Mouse (Mus musculus) MEL-GATA-1-ER (cell line): Measurements from ENCODE around the gene Acaa1a.
A peak's percentile ranks its signal among the peaks of the same experiment; 100 is the strongest.
"Not testable (repeated sequence)": the region's sequence is repeated elsewhere in the genome, so short reads cannot be mapped to it uniquely, and the experiment has no call there.

Experiments used
- DNase-seq: peaks from one replicate; pipeline ENCODE4 v3.0.0-alpha.2; 2012; ENCODE audit warnings: low read depth; ENCODE audit errors: extremely low read depth

Gene Acaa1a

DNA sequence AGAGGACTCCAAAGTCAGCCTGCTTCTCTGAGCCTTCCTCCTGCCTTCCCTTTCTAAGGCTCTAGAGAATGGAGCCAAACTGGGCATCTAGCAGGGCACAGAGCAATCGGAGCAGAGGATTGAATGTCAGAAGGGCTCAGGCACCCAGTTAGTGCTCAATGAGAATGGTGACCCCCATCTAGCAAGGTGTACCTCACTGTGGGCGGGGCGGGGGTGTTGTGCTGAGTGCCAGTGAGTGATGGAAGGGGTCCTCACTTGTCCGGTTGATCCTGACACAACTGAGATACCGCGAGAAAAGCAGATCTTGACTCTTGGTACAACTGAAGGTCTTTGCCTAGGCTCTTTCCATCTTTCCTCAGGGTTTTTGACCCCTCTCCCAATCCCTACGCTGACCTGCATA is 370 bp upstream of the Acaa1a start:
- DNase-seq = no peak

DNA sequence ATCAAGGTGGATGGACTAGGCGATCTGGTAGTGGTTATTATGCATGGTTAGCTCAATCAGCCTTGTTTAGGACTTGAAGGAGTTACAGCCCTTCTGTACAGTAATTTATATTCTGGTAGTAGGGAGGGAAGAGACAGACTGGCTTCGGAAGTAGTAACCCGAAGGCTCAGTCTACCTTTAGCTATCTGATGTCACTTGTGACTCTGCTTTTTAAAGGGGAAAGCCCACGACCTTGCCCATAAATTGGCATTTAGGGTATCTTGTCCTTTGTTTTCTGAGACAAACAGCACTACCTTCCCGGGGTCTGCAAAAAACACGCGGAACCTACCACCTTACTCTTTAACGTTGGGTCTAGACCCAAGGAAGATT is 720 bp downstream of the Acaa1a start:
- no peak for DNase-seq

DNA sequence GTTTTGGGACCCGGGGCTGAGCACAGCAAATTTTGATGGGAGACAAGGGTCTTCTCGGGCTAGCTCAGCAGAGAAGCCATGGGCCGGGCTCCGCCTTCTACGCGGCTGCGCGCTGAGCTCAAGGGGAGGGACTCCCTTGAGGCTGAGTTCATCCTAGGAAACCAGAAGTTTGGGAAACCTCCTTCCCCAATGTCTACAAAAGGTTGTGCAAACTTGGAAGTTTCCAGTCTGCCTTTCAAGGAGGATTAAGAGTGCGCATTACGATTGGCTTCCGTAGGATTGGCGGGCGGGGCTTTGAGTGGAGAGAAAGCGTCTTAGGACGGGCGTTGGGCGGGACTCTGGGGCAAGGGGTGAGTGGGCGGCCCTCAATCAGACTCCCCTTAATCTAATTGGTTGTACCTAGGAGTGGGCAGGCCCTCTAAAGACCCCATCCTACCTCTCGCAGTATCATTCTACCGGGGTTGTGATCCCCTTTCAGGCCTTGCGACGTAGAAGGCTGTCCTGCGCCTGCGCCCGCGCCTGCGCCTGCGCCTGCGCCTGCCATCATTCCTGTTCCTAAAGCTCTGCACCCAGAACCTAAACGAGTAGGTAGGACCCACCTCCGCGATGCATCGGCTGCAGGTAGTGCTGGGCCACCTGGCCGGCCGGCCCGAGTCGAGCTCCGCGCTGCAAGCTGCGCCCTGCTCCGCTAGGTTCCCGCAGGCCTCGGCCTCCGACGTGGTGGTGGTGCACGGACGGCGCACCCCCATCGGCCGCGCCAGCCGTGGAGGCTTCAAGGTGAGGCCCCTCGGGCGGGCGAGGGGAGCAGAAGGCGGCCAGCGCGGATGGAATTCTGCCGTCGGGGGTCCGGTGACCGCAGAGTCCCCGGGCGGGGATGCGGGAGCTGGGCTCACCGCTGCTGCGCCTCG is 1.7 kb downstream of the Acaa1a start, which contains the start of gene Myd88:
Gene Myd88, minus strand, starts transcription at position 503 of the 908 bp plus-strand sequence.
- peak; percentile 97 for DNase-seq

DNA sequence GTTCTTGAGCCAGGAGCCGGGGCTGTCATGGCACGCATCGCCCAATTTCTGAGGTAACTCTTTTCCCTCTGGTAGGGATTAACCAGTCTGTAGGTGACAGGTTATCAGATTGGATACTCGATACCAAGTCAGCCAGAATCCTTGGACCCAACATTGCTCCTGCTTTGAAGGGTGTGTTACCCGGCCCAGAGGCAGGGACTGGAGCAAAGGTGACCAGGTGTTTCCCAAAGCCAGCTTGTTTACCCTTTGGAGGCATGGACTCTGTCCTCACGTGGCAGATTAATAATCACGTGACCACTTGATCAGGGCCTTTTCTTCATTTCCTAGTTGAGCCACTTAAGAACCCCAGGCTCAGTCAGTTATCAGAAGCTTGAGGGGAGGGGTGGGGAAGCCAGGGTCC is 3.3 kb downstream of the Acaa1a start:
- DNase-seq = no peak

DNA sequence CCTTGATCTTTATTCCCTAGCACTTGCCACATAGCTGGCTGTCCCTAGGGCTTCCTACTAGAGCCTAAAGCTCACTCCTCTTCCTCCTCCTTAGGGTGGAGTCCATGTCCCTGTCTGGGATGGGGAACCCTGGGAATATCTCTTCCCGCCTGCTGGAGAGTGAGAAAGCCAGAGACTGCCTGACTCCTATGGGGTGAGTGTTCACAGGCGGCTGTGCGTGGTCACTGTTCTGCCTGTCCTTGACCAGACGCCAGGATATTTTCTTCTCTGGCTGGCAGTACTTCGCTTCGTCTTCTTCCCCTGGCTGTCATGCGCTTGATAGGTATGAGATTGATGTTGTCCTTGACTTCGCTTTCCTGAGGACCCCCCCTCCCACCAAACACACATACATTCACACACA is 6.9 kb downstream of the Acaa1a start:
- DNase-seq = no peak

DNA sequence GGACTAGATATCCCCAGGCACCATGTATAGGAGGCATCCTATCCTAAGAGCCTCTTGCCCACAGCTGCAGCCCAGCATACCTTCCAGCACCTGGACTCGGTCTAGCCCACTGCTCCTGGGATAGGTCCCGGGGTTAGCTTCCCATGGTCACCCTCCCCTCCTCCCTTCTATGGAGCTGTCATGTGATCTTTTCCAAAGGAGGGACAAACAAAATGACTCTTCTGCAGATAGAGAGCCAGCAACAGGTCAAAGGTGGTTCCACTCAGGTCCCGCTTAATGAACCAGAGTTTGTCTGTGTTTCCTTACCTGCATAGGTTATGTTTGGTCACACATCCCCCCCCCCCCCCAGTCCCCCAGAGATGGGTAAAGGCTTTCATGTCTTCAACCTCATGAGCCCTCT is 11.1 kb downstream of the Acaa1a start:
- no peak for DNase-seq

GRCm38 (mm10) chr9:119350947-119351705 is 11.7 kb downstream of the Acaa1a start:
- DNase-seq = no peak

- no peak for DNase-seq
These were observed 12.6 kb downstream of the Acaa1a start for GRCm38 (mm10) chr9:119352060-119352459.

- no peak for DNase-seq
These were observed 14.4 kb downstream of the Acaa1a start for GRCm38 (mm10) chr9:119353926-119354325.

- DNase-seq = no peak
These were observed 16.5 kb downstream of the Acaa1a start for GRCm38 (mm10) chr9:119355943-119356342.

- peak; percentile 66 for DNase-seq
These were observed 18.0 kb downstream of the Acaa1a start, which contains the start of gene Xylb for GRCm38 (mm10) chr9:119357331-119358057. Gene Xylb (plus strand): TSS chr9:119357381.

GRCm38 (mm10) chr9:119358058-119358429 is 18.6 kb downstream of the Acaa1a start:
- DNase-seq = no peak

- DNase-seq = no peak
These were observed 21.9 kb downstream of the Acaa1a start for GRCm38 (mm10) chr9:119361416-119361815.

- no peak for DNase-seq
These were observed 23.8 kb downstream of the Acaa1a start for GRCm38 (mm10) chr9:119363229-119363628.

GRCm38 (mm10) chr9:119365284-119365683 is 25.8 kb downstream of the Acaa1a start, which contains the start of gene Slc22a14:
Gene Slc22a14 (minus strand): TSS chr9:119365553.
- peak; percentile 56 for DNase-seq

- DNase-seq = no peak
These were observed 28.9 kb downstream of the Acaa1a start for GRCm38 (mm10) chr9:119368367-119368766.

DNA sequence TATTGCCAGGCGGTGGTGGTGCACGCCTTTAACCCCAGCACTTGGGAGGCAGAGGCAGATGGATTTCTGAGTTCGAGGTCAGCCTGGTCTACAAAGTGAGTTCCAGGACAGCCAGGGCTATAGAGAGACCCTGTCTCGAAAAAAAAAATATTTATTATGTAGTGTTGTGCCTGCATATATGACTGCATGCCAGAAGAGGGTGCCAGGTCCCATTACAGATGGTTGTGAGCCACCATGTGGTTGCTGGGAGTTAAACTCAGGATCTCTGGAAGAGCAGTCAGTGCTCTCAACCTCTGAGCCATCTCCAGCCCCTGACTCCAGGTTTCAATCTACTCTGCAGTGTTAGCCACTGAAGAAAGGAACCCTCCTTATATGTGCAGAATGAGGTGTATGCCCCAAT is 31.3 kb downstream of the Acaa1a start:
- not testable (repeated sequence) for DNase-seq

GRCm38 (mm10) chr9:119371251-119371650 is 31.8 kb downstream of the Acaa1a start:
- no peak for DNase-seq

DNA sequence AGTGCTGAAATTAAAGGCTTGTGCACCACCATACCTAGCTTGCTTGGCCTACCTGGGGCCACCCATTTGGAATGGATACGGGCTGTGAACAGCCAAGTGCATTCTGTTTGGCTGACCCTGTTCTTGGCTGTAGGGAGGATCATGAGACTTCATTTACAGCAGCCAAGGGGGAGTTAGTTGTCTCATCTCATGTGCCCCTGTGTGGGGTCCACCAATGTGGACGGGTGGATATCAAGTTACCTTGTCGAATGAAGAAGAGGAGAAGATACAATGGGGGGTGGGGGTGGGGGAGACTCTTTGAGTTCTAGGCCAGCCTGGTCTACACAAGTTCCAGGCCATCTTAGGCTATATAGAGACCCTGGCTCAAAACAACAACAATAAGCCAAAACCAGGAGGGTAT is 35.5 kb downstream of the Acaa1a start:
- DNase-seq = no peak

- no peak for DNase-seq
These were observed 36.1 kb downstream of the Acaa1a start for GRCm38 (mm10) chr9:119375556-119375955.

DNA sequence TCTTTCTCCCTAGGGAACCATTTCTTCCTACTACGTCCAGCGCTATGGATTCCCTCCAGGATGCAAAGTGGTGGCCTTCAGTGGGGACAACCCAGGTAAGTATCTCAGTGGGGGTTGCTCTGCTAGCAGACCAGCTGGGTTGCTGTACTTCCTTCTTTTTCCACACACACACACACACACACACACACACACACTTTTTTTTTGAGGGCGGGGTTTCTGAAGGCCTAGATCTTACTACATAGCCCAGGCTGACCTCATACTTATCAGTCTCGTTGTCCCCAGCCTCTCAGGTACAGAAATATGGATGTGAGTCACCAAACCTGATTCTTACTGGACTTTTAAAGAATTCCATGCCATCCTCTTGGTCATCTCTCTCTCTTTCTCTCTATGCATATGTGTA is 38.8 kb downstream of the Acaa1a start:
- DNase-seq = no peak

GRCm38 (mm10) chr9:119382603-119383002 is 43.1 kb downstream of the Acaa1a start:
- DNase-seq = no peak
